Mouse (Mus musculus): ENCODE measurements around the gene Taf11. TPM values are rescaled to one million over a fixed set of nuclear protein-coding genes. Genes with fewer than 3 reads are reported as not detected.
A peak's percentile ranks its signal among the peaks of the same experiment; 100 is the strongest.

Gene Taf11
- total RNA-seq, 2 experiments from 2014 or later, result 19.9 to 23.3 TPM

DNA sequence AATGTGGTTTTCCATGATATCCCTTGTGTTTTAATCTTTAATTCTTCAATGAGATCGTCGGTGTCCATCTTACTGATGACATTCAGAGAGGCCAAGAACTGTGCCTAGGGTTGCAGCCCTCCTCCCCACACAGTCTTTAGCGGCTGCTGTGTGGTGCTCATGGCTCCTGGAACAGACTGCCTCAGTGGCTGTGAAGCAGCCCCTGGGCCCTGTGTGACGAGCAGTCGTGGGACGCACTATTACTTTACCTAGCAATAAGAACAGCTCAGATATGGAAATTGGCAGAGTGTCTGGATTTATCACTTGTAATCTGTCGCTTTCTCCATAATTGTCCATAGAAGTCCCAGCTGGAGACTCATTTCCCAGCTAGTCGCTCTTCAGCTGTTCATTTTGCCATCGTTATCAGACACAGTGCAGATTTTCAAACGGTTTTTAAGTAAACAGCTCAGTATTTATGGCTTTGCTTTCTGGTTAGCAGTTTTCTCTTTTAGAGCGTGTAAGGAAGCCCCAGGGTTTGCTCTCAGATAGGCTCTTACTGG, 12.6 kb upstream of the Taf11 start:
- DNase-seq, result no peak

DNA sequence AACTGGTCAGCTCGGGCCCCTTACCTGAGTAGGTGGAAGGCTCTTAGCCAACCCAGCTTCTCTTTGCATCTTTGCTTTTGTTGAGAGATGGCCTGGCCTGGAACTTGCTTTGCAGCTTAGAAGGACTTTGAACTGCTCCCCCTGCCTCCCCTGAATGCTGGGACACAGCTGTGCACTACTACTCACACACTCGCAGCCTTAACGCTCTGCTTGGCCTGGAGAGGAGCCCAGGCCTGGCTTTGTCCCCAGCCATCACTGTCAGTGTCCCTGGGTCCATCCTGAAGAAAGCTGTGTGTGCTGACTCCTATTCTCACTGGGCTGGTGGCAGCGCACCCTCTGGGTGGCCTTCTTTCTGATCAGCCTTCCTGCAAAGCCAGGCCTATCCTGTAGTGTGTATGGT, 11.0 kb upstream of the Taf11 start:
- DNase-seq, result peak; percentile 37

DNA sequence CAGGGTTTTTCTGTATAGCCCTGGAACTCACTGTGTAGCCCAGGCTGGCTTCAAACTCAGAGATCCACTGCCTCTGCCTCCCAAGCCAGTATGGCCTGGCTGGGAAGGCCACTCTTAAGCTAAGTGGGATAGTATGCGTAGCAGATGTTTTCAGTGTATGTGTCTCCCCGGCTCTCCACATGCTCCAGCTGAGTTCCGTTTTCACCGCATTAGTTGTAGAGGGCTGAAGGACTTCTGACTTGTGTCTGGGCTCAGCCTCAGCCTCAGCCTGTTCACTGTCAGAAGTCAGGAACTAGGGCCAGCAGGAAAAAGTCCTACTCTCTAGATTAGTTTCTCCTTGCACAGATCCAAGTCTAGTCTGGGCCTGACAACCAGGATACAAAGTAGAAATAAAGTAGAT, 6.7 kb upstream of the Taf11 start:
- no peak for DNase-seq

DNA sequence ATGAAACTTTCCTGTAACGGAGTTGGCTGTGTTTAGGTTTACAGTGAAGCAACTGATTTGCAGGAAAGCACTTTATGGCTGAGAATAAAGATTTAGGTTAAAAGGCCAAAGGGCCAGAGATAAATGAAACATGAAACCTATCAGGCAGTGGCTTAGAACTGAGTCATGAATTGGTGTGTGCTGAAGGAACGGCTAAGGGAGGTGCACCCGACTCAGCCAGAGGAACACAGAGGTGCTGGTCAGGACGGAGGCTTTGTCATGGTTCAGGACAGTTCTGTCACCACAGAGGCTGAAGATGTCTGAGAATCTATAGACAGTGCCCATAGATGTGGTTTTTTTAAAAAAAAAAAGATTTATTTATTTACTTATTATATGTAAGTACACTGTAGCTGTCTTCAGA, 5.1 kb upstream of the Taf11 start:
- no peak for DNase-seq

DNA sequence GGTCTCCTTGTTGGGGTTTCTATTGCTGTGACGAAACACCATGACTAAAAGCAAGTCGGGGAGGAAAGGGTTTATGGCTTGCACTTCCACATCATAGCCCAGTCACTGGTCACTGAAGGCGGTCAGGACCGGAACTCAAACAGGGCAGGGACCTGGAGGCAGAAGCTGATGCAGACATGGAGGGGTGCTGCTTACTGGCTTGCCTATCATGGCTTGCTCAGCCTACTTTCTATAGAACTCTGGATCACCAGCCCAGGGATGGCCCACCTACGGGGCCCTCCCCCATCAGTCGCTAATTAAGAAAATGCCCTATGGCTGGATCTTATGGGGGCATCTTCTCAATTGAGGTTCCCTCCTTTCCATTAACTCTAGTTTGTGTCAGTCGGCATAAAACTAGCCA, 1.7 kb upstream of the Taf11 start:
- DNase-seq, result no peak

DNA sequence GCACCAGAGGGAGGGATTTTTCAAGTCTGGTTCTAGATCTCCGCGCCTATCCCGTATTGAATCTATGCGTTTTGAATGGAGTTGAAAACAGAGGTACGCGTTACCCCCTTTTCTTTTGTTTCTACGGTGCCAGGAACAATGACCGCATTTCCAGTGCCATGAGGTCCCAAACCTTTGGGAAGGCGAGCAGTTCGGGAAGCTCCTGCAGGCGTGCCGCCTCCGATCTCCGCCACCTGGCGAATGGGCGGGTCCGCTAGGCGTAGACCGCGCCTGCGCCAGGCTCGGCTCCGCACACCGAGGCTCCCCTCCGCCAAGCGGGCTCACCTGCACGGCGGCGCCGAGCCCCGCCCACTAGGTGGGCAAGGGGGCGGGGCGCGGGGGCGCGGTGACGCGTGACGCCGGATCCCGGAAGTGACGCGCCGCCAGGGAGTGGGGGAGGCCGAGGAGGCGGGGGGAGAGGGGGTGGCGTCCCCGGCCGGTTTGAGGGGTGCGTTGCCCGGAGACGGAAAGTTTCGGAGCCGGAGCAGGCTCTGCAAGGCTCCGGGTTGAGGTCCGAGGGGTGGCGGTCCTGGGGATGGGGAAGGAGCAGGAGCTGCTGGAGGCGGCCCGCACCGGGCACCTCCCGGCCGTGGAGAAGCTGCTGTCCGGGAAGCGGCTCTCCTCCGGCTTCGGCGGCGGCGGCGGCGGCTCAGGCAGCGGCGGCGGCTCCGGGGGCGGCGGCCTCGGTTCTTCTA, 589 bp downstream of the Taf11 start, which contains the start of gene Anks1:
Gene Anks1 (plus strand): TSS at position 419 of the 734 bp plus-strand sequence.
- peak; percentile 90 for DNase-seq

DNA sequence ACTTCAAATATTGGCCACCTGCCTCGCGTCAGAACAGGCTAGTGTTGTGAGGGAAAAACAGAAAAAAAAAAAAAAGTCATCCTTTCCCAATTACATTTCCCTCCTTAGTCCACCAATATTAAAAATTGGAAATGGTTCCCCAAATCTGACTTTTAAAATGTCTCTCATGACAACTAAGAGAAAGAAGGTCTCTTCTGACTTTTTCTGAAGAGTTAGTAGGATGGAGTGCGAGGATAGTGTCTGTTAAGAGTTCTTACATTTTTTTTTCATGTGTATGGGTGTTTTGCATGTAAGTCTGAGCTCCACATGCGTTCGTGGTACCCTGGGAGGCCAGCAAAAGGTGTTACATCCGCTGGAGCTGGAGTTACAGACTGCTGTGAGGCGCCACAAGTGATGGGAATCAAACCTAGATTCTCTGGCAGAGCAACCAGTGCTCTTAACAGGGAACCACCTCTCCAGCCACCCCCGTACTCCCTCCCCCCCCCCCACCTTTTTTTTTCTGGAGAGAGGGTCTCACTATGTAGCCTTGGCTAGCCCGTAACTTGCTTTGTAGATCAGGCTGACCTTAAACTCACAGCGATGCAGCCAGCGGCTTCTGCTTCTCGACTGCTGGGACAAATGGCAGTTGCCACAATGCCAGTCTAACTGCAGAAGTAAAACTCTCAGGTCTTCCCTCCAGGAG, 1.3 kb downstream of the Taf11 start:
- DNase-seq, result peak; percentile 29

DNA sequence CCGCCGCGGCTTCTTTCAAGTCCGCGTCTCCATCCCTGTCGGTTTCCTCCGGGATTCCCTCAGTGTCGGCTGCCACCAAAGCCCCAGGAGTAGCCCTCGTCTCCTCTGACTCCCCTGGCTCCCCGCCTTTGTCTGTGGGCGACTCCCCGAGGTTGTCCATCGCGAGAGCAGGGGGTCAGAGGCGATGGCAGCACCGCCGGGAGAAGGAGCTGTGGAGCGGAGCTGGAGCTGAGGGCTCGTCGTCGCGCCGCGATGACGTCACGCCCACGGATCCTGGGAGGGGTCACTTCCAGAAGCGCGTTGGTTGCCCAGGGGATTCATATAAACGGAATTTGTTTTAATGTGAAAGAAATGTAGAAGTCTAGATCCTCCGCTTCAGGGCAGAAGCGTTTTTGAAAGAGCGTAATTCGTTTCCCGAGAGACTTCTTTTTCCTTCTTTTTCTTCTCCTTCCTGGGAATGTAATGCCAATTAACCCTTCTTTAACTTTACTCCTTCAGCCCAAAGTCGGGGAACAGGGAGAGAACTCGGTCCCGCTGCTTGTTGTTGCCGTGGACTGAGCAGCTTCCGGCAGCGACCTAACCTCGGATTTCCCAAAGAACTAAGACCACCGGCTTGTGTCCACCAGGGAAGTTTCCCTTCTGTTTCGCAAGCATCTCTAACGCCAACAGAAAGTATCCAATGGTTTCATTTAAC, 2.0 kb downstream of the Taf11 start:
- peak; percentile 96 for DNase-seq

DNA sequence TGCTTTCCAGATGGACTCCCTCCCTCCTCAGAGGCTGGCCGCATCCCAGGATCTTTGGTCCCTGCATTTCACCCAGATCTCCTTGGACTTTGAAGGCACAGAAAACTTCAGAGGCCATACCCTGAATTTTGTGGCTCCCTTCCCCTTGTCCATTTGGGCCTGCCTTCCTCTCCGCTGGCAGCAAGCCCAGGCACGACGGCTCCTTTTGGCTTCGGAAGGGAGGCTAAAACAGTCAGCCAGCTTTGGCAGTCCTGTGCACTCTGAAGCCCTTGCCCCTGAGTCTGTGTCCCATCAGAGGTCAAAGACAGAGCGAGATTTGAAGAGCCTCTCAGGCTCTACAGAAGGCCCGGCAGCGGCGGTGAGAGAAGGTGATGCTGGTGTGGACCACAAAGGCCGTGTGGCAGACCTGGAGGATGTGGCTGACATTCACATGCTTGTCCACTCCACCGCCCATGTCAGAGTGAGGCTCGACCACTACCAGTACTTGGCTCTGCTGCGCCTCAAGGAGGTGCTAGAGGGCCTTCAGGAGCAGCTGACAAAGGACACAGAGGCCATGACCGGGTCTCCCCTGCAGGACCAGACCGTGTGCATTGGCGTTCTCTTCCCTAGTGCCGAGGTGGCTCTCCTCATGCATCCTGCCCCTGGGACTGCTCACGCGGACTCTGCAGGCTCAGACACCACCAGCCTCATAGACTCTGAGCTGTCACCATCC, 23.0 kb downstream of the Taf11 start:
- DNase-seq, result no peak

DNA sequence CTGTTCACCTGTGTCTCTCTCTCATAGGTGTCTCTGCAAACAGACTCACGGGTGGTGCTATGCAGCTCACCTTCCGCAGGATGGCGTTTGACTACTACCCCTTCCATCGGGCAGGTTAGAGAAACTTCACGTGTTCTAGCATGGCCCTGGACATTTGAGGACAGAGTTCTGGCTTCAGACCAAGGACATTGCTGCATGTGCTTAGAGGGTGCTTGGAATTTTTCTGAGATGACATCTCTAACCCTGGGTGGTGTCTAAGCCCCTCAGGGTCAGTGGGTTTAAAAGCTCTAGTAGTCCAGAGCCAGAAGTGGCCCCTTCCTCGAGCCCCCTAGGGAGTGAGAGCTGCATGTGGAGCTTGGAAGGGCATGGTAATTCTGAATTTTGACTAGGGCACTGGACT, 25.6 kb downstream of the Taf11 start:
- no peak for DNase-seq

DNA sequence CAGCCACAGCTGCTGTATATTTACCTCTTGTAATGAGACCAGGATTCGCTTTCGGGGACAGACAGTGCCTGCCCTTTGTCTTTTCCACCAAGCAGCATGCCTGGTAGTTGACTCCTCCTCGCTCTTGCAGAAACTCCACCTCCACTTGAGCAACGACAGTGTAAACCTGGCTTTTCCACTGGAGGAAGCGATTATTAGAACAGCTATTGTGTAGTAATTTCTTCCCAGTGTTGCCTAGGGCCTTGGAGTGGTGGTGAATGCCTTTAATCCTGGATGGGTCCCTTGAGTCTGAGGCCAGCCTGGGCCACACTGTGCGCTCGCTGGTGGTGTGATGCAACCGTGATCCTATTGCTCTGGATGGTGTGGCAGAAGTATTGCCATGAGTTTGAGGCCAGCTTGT, 26.5 kb downstream of the Taf11 start:
- DNase-seq, result no peak

DNA sequence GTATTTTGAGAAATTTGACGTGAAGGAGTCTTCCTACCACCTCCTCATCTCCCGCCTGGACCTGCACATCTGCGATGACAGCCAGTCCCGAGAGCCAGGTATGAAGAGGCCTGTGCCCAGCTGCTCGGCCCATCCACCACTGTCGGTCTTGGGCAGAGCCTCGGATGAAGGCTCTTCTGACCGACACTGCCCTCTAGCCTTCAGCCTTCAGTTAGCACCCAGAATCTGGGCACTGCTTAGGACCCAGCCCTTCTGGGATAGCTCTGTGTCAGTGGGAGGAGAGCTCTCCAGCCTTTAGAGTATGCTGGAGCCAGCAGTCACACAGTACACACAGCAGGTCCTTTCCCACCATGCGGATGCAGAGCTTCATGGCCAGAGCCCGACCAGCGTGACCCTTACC, 28.1 kb downstream of the Taf11 start:
- DNase-seq, result peak; percentile 32

DNA sequence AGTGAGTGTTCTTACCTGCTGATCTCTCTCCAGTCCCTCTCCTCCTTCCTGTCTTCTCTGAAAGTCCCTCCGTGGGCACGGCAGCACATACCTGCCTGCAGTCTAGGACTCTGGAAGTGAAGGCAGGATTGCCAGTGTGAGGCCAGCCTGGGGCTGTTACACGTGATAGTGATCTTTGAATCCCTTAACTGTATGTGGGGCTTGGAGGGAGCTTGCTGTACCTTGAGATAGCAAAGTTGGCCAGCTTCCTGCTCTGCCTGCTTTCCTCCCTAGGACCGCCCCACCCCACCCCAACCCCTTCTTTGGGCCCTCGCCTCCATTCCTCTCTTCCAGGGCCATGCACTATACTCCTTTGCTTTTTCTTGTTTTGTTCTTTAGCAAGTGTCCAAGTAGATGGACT, 35.1 kb downstream of the Taf11 start:
- DNase-seq, result no peak

DNA sequence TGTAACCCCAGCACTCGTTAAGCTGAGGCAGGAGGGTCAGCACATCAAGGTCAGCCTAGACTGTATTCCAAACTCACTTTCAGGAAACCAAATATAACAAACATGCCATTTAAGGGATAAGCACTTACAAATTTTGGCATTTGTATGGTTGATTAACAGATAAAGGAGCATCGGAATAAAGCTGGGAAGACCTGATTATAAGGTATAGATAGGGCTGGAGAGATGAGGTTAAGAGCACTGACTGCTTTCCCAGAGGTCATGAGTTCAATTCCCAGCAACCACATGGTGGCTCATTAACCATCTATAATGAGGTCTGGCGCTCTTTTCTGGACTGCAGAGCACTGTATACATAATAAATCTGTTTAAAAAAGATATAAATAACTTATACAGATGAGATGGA, 36.1 kb downstream of the Taf11 start:
- DNase-seq, result no peak

DNA sequence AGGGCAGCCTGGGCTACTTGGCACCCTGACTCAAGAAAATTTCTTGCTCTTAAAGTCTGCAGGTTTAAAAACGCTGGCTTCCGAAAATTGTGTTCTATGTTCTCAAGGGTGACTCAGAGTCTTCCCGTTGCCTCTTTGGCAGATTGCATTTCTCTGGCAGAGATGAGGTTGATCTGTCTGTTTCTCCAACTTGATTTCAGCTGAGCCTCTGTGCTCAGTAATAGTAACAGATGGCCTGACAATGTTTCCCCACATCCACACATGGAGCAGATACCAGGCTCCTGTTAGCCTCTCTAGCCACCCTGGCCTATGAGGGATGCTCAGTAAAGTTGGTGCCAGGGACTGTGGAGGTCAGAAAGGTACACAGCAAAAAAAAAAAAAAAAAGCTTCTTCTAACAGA, 37.8 kb downstream of the Taf11 start:
- DNase-seq, result no peak

DNA sequence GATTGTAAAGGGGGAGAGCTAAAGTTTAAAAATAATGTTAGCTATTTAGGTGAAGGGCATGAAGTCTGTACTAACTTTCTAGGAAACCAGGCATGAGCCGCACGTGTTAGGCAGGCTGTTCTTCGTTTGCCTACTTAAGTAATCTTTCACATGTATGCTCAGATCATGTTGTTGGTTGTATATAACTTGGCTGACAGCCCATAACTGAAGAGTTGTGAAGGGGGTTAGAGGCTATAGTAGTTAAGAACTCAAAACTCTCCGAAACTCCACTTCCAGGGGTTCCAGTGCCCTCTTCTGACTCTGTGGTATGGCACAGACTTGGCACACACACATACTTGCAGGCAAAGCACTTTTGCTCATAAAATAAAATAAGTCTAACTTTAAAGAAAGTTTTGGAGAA, 42.9 kb downstream of the Taf11 start:
- no peak for DNase-seq

DNA sequence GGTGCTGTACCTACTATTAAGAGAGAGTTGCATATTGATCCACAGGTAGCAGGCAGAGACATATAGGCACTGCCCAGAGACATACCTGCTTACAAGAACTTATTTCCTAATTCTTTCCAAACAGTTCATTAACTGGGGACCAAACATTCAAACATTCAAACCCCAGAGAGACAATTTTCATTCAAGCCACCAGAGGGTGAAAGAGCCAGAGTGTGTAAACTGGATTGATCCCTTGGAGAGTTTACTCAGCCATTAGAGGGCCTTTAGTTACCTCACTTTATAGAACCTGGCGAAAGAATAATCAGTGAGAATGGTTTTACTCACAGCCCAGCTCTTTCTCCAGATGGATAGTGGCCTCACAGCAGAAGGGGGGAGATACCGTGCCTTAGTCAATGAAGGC, 44.2 kb downstream of the Taf11 start:
- DNase-seq, result no peak

DNA sequence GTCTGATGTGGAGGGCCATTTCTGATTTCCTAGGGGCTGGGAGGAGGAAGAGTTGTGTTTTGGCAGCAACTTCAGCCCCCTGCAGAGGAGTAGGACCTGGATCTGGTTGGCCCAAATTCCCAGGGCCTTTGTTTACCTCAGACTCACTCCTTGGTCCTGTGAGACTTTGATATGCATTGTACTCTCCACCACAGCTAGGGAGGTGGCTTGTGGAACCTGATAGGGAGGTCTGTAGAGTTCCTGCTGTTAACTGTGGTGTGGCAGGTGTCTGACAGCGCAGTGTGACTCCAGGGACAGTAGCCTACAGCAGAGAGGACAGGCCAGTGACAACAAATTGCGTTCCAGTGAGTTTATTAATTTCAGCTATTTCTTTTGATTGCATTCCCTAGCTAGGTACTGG, 50.5 kb downstream of the Taf11 start:
- DNase-seq, result no peak

DNA sequence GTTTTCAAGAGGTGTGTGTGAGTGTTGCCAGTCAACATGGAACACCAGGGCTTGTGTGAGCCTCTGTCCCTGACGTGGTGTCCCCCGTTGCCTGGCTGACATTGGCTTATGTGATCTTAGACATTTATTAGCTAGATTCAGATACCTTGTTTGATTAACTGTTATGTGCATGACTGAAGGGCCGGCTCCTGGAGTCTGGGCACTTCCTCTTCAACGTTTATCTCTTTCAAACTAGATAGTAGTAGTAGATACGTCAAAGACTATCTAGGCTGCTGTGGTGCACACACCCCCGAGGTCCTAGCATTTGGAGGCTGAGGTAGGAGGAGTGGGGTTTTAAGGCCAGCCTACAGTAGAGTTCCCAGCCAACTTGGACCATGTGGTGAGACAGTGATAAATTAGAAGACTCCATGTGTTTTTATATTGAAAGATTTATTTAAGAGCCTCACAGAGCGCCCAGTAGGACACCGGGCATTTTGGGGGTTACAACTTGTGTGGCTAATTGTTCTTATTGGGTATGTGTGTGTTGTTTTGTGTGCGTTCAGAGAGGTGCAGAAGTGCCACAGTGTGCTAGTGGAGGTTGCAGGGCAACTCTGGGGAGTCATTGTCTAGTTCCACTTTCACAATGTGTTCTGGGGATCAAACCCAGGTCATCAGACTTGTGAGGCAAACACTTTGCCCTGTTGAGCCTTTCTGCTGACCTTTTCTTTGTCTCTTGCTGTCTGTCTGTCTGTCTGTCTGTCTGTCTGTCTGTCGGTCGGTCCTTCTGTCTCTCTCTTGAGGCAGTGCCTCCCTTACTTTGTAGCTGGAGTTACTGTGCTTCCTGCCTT, 51.8 kb downstream of the Taf11 start:
- no peak for DNase-seq

DNA sequence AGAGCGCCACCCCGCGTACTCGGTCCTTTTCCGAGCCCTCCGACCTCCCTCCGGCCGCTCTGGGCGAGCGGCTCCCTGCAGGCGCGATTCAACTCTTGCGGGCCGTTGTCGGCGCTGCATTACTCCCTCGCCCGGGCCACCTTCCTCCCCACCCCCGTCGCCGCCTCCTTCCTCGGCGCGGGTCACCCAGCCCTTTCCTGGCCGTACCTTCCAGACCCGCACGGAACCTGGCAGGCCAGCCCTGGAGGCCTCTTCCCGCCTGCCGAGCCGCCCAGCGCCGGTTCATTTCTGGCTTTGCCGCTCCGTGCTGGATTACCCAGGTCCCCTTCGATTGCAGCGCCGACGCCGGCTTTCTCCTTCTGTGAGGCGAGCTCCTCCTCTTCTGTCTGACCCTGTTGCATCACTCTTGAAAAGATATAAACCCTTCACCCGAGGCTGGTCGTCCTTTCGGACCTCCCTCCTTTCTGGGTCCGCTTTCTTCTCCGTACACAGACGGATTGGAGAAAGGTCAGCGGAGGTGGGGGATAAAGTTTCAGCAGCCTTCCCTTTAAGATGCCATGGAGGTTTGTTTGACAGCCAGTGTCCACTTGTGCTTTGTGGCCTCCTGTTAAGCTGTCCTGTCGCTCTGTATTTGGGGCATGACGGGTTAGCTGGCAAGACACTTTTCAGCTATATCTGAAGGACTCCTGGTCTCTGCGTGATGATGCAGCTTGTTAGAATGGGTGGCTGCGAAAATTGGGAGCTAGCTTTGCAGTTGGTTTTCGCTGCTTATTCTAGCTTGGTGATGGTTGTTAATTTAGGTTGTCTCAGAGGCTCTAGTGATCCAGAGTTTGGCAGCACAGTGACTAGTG, 52.6 kb downstream of the Taf11 start:
- peak; percentile 65 for DNase-seq

Measured in gastrocnemius, postnatal 10 days (tissue).